ENCODE assay signal across 27 mouse cellular contexts in genomic region chr5:135563469-135563868, GRCm38 (mm10). TPM values are rescaled to one million over a fixed set of nuclear protein-coding genes. Genes with fewer than 3 reads are reported as not detected.
"Had no signal": no experiment of that assay in that cellular context is flagged by ENCODE, and none has a peak within 500 bp of the region (broad histone marks: within the 10 kb centered on the region; RNA-seq: fewer than 3 reads in every experiment).

Ccl26 (minus strand) TSS chr5:135563569.

- H3K4me1 ChIP-seq: midbrain, embryonic 10.5 days; midbrain, embryonic 13.5 days; neural tube, embryonic 13.5 days; stomach, embryonic 15.5 days had no signal

- ATAC-seq: liver, embryonic 12.5 days; midbrain, embryonic 13.5 days; midbrain, embryonic 16.5 days had no signal

- H3K4me3 ChIP-seq: liver, embryonic 12.5 days; midbrain, embryonic 10.5 days; midbrain, embryonic 13.5 days; myocyte; neural tube, embryonic 13.5 days; neural tube, embryonic 15.5 days; stomach, embryonic 15.5 days had no signal

- H3K36me3 ChIP-seq: liver, embryonic 12.5 days; midbrain, embryonic 10.5 days; midbrain, embryonic 13.5 days; neural tube, embryonic 13.5 days; neural tube, embryonic 15.5 days; stomach, embryonic 15.5 days had no signal

- H3K9me3 ChIP-seq: liver, embryonic 12.5 days; midbrain, embryonic 10.5 days; midbrain, embryonic 13.5 days; neural tube, embryonic 15.5 days; stomach, embryonic 15.5 days had no signal

- DNase-seq: lung, adult 18-20 months; lung, embryonic 14.5 days; lung, postnatal 10 days; lung, postnatal 4 days; retina, postnatal 1 day; right cerebral cortex, adult 18-20 months; right cerebral cortex, postnatal 25 days; right cerebral cortex, postnatal 4 days; thymus, adult 2 months; thymus, postnatal 25 days; thymus, postnatal 4 days had no signal

- H3K27ac ChIP-seq: liver, embryonic 12.5 days; liver, embryonic 14.5 days; midbrain, embryonic 10.5 days; midbrain, embryonic 13.5 days; neural tube, embryonic 13.5 days; neural tube, embryonic 15.5 days; stomach, embryonic 15.5 days; stomach, postnatal 0 days had no signal

- H3K27me3 ChIP-seq: liver, embryonic 12.5 days; midbrain, embryonic 13.5 days; neural tube, embryonic 13.5 days; neural tube, embryonic 15.5 days; stomach, embryonic 15.5 days had no signal

RNA-seq across cellular contexts. Expression of gene Ccl26, which starts in this region (rescaled TPM):
- total RNA-seq: megakaryocyte-erythroid progenitor cell, adult 5-6 weeks had no signal
- polyA plus RNA-seq: liver, embryonic 12.5 days; liver, embryonic 14.5 days; liver, embryonic 16.5 days; lung, embryonic 14.5 days; lung, embryonic 16.5 days; midbrain, embryonic 10.5 days; midbrain, embryonic 13.5 days; midbrain, embryonic 16.5 days; myocyte; neural tube, embryonic 11.5 days; neural tube, embryonic 13.5 days; neural tube, embryonic 15.5 days; spleen, adult 2 months; stomach, embryonic 15.5 days; stomach, postnatal 0 days; thymus, adult 2 months; urinary bladder, adult 2 months had no signal
